Mouse (Mus musculus) intestine, embryonic 16.5 days (tissue): ENCODE results near the gene Dab1. TPM values are rescaled to one million over a fixed set of nuclear protein-coding genes. Genes with fewer than 3 reads are reported as not detected.
A peak's percentile ranks its signal among the peaks of the same experiment; 100 is the strongest.

ENCODE experiments used
- ATAC-seq: fragments of 200-750 bp; cut with Nextera tagmentation; 2 replicates; pipeline ENCODE4 v1.8.0; 2017; ENCODE audit warnings: moderate TSS enrichment, moderate library complexity
- H3K27ac ChIP-seq: fragments of 300-500 bp; sonication (generic); 2 replicates; pipeline ENCODE4 v1.5.1; 2014; ENCODE audit warnings: mild to moderate bottlenecking, low read length
- H3K27me3 ChIP-seq: fragments of 300-500 bp; sonication (generic); replicated peaks from 2 replicates; pipeline ENCODE4 v1.6.1; 2014; ENCODE audit warnings: low read length, control low read depth, mixed read lengths; ENCODE audit not compliant: control insufficient read depth, insufficient read depth
- H3K36me3 ChIP-seq: fragments of 300-500 bp; sonication (generic); 2 replicates; pipeline ENCODE4 v1.6.1; 2014; ENCODE audit warnings: low read length, control low read depth; ENCODE audit not compliant: control insufficient read depth, insufficient read depth
- H3K4me1 ChIP-seq: fragments of 300-500 bp; sonication (generic); 2 replicates; pipeline ENCODE4 v1.6.1; 2014; ENCODE audit warnings: low read length, control low read depth, mixed read lengths; ENCODE audit not compliant: control insufficient read depth, insufficient read depth
- H3K4me2 ChIP-seq: fragments of 300-500 bp; sonication (generic); 2 replicates; pipeline ENCODE4 v1.6.1; 2014; ENCODE audit warnings: low read depth, low read length, control low read depth
- H3K4me3 ChIP-seq: fragments of 300-500 bp; sonication (generic); 2 replicates; pipeline ENCODE4 v1.5.1; 2014; ENCODE audit warnings: mild to moderate bottlenecking, low read length
- H3K9ac ChIP-seq: fragments of 300-500 bp; sonication (generic); 2 replicates; pipeline ENCODE4 v1.6.1; 2014; ENCODE audit warnings: low read depth, low read length
- H3K9me3 ChIP-seq: fragments of 300-500 bp; sonication (generic); 2 replicates; pipeline ENCODE4 v1.6.1; 2016; ENCODE audit warnings: low read length, control low read depth; ENCODE audit not compliant: control insufficient read depth
- WGBS: fragments of 180-500 bp; shearing (Covaris S2); extraction: QIAGEN DNeasy Blood & Tissue Kit; methylation state at CpG from one replicate; pipeline ENCODE4 v1.1.7; 2014; 5-methylcytosine and 5-hydroxymethylcytosine counted together
- polyA plus RNA-seq: library from polyadenylated mRNA; unstranded; fragments of >200 nt; fragmentation: Nextera tagmentation; extraction: Ambion mirVana; gene quantifications from 2 replicates; pipeline ENCODE4 v1.2.1, GENCODE M21; 2015

Gene Dab1
- polyA plus RNA-seq, 1 experiment from 2014 or later = 54.5 TPM

GRCm38 (mm10) chr4:104301764-104302163 is 682.6 kb downstream of the Dab1 start:
- ATAC-seq = no peak
- WGBS = 81% methylated on average over 3 of the region's 3 CpGs
- Histone ChIP-seq H3K4me1 (no peaks in the 10 kb centered on the region), H3K9me3 (no peaks in the 10 kb centered on the region), H3K27ac (no peak overlapping the region), H3K4me2 (no peak overlapping the region), H3K4me3 (no peak overlapping the region), H3K27me3 (no peaks in the 10 kb centered on the region), H3K36me3 (no peaks in the 10 kb centered on the region), H3K9ac (no peak overlapping the region)

- 59% methylated on average over 10 of the region's 10 CpGs for WGBS
Observed at GRCm38 (mm10) chr4:104302996-104303652, 684.0 kb downstream of the Dab1 start.

GRCm38 (mm10) chr4:104307781-104308180 is 688.6 kb downstream of the Dab1 start:
- Histone ChIP-seq H3K9me3 (no peaks in the 10 kb centered on the region), H3K36me3 (no peaks in the 10 kb centered on the region), H3K4me1 (no peaks in the 10 kb centered on the region), H3K4me3 (no peak overlapping the region), H3K9ac (no peak overlapping the region), H3K4me2 (no peak overlapping the region), H3K27ac (no peak overlapping the region), H3K27me3 (no peaks in the 10 kb centered on the region)
- no peak for ATAC-seq
- 66% methylated on average over 2 of the region's 2 CpGs for WGBS

More at GRCm38 (mm10) chr4:104302996-104303652, 684.0 kb downstream of the Dab1 start:
- no peak for ATAC-seq
- Histone ChIP-seq H3K9ac (no peak overlapping the region), H3K4me2 (no peak overlapping the region), H3K27ac (no peak overlapping the region), H3K36me3 (no peaks in the 10 kb centered on the region), H3K9me3 (no peaks in the 10 kb centered on the region), H3K27me3 (no peaks in the 10 kb centered on the region), H3K4me3 (no peak overlapping the region), H3K4me1 (no peaks in the 10 kb centered on the region)

- no peak overlapping the region for H3K4me2 ChIP-seq
- H3K4me3 ChIP-seq = no peak overlapping the region
- no peaks in the 10 kb centered on the region for H3K4me1 ChIP-seq
- 69% methylated on average over 5 of the region's 5 CpGs for WGBS
- H3K9me3 ChIP-seq = no peaks in the 10 kb centered on the region
- no peak for ATAC-seq
- no peaks in the 10 kb centered on the region for H3K27me3 ChIP-seq
- H3K9ac ChIP-seq = no peak overlapping the region
- H3K36me3 ChIP-seq = no peaks in the 10 kb centered on the region
- no peak overlapping the region for H3K27ac ChIP-seq
Observed at GRCm38 (mm10) chr4:104326221-104326620, 707.1 kb downstream of the Dab1 start.

- Histone ChIP-seq H3K9me3 (no peaks in the 10 kb centered on the region), H3K4me3 (no peak overlapping the region), H3K4me1 (no peaks in the 10 kb centered on the region), H3K9ac (no peak overlapping the region), H3K4me2 (no peak overlapping the region), H3K27ac (no peak overlapping the region), H3K36me3 (no peaks in the 10 kb centered on the region), H3K27me3 (no peaks in the 10 kb centered on the region)
- no peak for ATAC-seq
- 44% methylated on average over 6 of the region's 6 CpGs for WGBS
Observed at GRCm38 (mm10) chr4:104331896-104332295, 712.7 kb downstream of the Dab1 start.

- Histone ChIP-seq H3K36me3 (no peaks in the 10 kb centered on the region), H3K4me3 (no peak overlapping the region), H3K27ac (no peak overlapping the region), H3K4me2 (no peak overlapping the region), H3K9ac (no peak overlapping the region), H3K9me3 (no peaks in the 10 kb centered on the region), H3K27me3 (no peaks in the 10 kb centered on the region), H3K4me1 (no peaks in the 10 kb centered on the region)
- 57% methylated on average over 3 of the region's 3 CpGs for WGBS
- no peak for ATAC-seq
Observed at GRCm38 (mm10) chr4:104332399-104332798, 713.2 kb downstream of the Dab1 start.

- no peak overlapping the region for H3K4me3 ChIP-seq
- no peaks in the 10 kb centered on the region for H3K4me1 ChIP-seq
- H3K4me2 ChIP-seq = no peak overlapping the region
- WGBS = 81% methylated on average over 10 of the region's 10 CpGs
- no peak for ATAC-seq
- no peak overlapping the region for H3K9ac ChIP-seq
- no peaks in the 10 kb centered on the region for H3K27me3 ChIP-seq
- H3K27ac ChIP-seq = no peak overlapping the region
- no peaks in the 10 kb centered on the region for H3K36me3 ChIP-seq
- H3K9me3 ChIP-seq = no peaks in the 10 kb centered on the region
Observed at GRCm38 (mm10) chr4:104337279-104337678, 718.1 kb downstream of the Dab1 start.

- WGBS = 85% methylated on average over 2 of the region's 2 CpGs
- ATAC-seq = no peak
Observed at GRCm38 (mm10) chr4:104338382-104338781, 719.2 kb downstream of the Dab1 start.

GRCm38 (mm10) chr4:104361345-104361744 is 742.2 kb downstream of the Dab1 start:
- WGBS = 40% methylated on average over 1 of the region's 1 CpGs
- H3K4me2 ChIP-seq = no peak overlapping the region
- no peak overlapping the region for H3K4me3 ChIP-seq
- H3K9ac ChIP-seq = no peak overlapping the region
- no peaks in the 10 kb centered on the region for H3K36me3 ChIP-seq
- no peaks in the 10 kb centered on the region for H3K27me3 ChIP-seq
- H3K27ac ChIP-seq = no peak overlapping the region
- H3K4me1 ChIP-seq = no peaks in the 10 kb centered on the region
- peak; percentile 78 for ATAC-seq
- H3K9me3 ChIP-seq = no peaks in the 10 kb centered on the region

More at GRCm38 (mm10) chr4:104338382-104338781, 719.2 kb downstream of the Dab1 start:
- H3K9ac ChIP-seq = no peak overlapping the region
- no peak overlapping the region for H3K27ac ChIP-seq
- H3K9me3 ChIP-seq = no peaks in the 10 kb centered on the region
- no peaks in the 10 kb centered on the region for H3K27me3 ChIP-seq
- no peaks in the 10 kb centered on the region for H3K36me3 ChIP-seq
- H3K4me3 ChIP-seq = no peak overlapping the region
- no peaks in the 10 kb centered on the region for H3K4me1 ChIP-seq
- no peak overlapping the region for H3K4me2 ChIP-seq

- 20% methylated on average over 8 of the region's 8 CpGs for WGBS
- 0 out of 2 replicates have a peak, but pooled peaks cover 2% of the 10 kb centered on the region for H3K4me1 ChIP-seq
- peak overlapping the region; percentile 73 for H3K4me3 ChIP-seq
- H3K9ac ChIP-seq = peak overlapping the region; percentile 79
- H3K4me2 ChIP-seq = peak overlapping the region; percentile 92
- H3K27me3 ChIP-seq = peaks cover 5% of the 10 kb centered on the region; the same call in 1 of the 2 replicates
- no peak overlapping the region for H3K27ac ChIP-seq
- no peaks in the 10 kb centered on the region for H3K36me3 ChIP-seq
- H3K9me3 ChIP-seq = no peaks in the 10 kb centered on the region
- ATAC-seq = no peak
Observed at GRCm38 (mm10) chr4:104366491-104366890, 747.3 kb downstream of the Dab1 start.
